Mouse (Mus musculus): Measurements from ENCODE around the gene Appl1.
A peak's percentile ranks its signal among the peaks of the same experiment; 100 is the strongest.

The Appl1 gene

GRCm38 (mm10) chr14:26971106-26971789 is at the start of gene Appl1:
Appl1 (minus strand) TSS chr14:26971232.
- DNase-seq (ENCODE audit: low read depth): peak; percentile 39

- no peak for DNase-seq (ENCODE audit: low read depth)
Observed at GRCm38 (mm10) chr14:27019850-27020249, 48.8 kb upstream of the Appl1 start.

GRCm38 (mm10) chr14:27017936-27018335 is 46.9 kb upstream of the Appl1 start:
- no peak for DNase-seq (ENCODE audit: low read depth)

- DNase-seq (ENCODE audit: low read depth): no peak
Observed at GRCm38 (mm10) chr14:27013658-27014057, 42.6 kb upstream of the Appl1 start.

GRCm38 (mm10) chr14:27011561-27011960 is 40.5 kb upstream of the Appl1 start:
- DNase-seq (ENCODE audit: low read depth): no peak

- no peak for DNase-seq (ENCODE audit: low read depth)
Observed at GRCm38 (mm10) chr14:27005937-27006336, 34.9 kb upstream of the Appl1 start.

- DNase-seq (ENCODE audit: low read depth): no peak
Observed at GRCm38 (mm10) chr14:27004906-27005305, 33.9 kb upstream of the Appl1 start.

GRCm38 (mm10) chr14:27000386-27000785 is 29.4 kb upstream of the Appl1 start:
- DNase-seq (ENCODE audit: low read depth): no peak

GRCm38 (mm10) chr14:26996257-26996656 is 25.2 kb upstream of the Appl1 start:
- DNase-seq (ENCODE audit: low read depth): no peak

- DNase-seq (ENCODE audit: low read depth): peak; percentile 86
Observed at GRCm38 (mm10) chr14:26994211-26994741, 23.2 kb upstream of the Appl1 start, which contains the start of gene Hesx1. Hesx1 (plus strand) TSS chr14:26994416.

GRCm38 (mm10) chr14:26993427-26993826 is 22.4 kb upstream of the Appl1 start:
- peak; percentile 9 for DNase-seq (ENCODE audit: low read depth)

- DNase-seq (ENCODE audit: low read depth): no peak
Observed at GRCm38 (mm10) chr14:26991622-26992021, 20.6 kb upstream of the Appl1 start.

- peak; percentile 56 for DNase-seq (ENCODE audit: low read depth)
Observed at GRCm38 (mm10) chr14:26988694-26989093, 17.7 kb upstream of the Appl1 start.

GRCm38 (mm10) chr14:26982150-26982530 is 11.1 kb upstream of the Appl1 start:
- DNase-seq (ENCODE audit: low read depth): no peak

GRCm38 (mm10) chr14:26981494-26982149 is 10.6 kb upstream of the Appl1 start:
- no peak for DNase-seq (ENCODE audit: low read depth)

GRCm38 (mm10) chr14:26981021-26981420 is 10.0 kb upstream of the Appl1 start:
- DNase-seq (ENCODE audit: low read depth): no peak

- DNase-seq (ENCODE audit: low read depth): no peak
Observed at GRCm38 (mm10) chr14:26979808-26980207, 8.8 kb upstream of the Appl1 start.

GRCm38 (mm10) chr14:26977500-26977899 is 6.5 kb upstream of the Appl1 start:
- DNase-seq (ENCODE audit: low read depth): no peak

GRCm38 (mm10) chr14:26976212-26976611 is 5.2 kb upstream of the Appl1 start:
- DNase-seq (ENCODE audit: low read depth): no peak

GRCm38 (mm10) chr14:26975490-26975889 is 4.5 kb upstream of the Appl1 start:
- no peak for DNase-seq (ENCODE audit: low read depth)

- DNase-seq (ENCODE audit: low read depth): peak; percentile 9
Observed at GRCm38 (mm10) chr14:26973089-26973488, 2.1 kb upstream of the Appl1 start.

GRCm38 (mm10) chr14:26970439-26970932 is 546 bp downstream of the Appl1 start:
- DNase-seq (ENCODE audit: low read depth): peak; percentile 96

GRCm38 (mm10) chr14:26969856-26970407 is 1.1 kb downstream of the Appl1 start:
- DNase-seq (ENCODE audit: low read depth): peak; percentile 80
